Mouse (Mus musculus) liver, postnatal 0 days (tissue): ENCODE results near the gene Rpl5.

Experiments used
- CTCF ChIP-seq: sonication (generic); IDR thresholded peaks from 2 replicates; pipeline ENCODE4 v1.5.1; 2016; ENCODE audit warnings: antibody characterized with exemption, low read depth
- EP300 ChIP-seq: IDR thresholded peaks from 2 replicates; pipeline ENCODE4 v1.6.1; 2016; ENCODE audit warnings: antibody characterized with exemption, low read depth, mild to moderate bottlenecking

DNA sequence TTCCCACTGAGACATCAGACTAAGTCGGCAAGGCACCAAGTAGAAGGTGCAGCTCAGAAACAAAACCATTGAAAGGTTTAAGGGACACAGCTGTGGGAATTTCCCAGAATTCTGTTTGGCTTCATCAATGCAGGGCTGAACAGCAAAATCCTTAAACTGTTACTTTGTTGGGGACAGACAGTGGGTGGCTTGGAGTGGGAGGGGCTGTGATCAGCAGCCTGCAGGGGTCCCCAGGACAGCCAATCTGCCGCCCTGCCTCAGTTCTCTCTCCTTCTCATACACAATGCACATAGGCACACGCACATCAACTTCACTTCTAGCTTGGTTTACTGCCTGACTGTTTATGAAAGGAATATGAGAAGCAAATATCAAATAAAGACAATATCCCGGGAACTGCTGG, 15.0 kb downstream of the Rpl5 start:
- TF ChIP-seq CTCF (no peak), EP300 (no peak)
